Mouse (Mus musculus): ENCODE measurements around the gene Pnmal1. TPM values are rescaled to one million over a fixed set of nuclear protein-coding genes. Genes with fewer than 3 reads are reported as not detected.

Gene Pnmal1
- total and polyA plus RNA-seq, 2 experiments from 2014 or later, result 41.2 to 65.2 TPM

DNA sequence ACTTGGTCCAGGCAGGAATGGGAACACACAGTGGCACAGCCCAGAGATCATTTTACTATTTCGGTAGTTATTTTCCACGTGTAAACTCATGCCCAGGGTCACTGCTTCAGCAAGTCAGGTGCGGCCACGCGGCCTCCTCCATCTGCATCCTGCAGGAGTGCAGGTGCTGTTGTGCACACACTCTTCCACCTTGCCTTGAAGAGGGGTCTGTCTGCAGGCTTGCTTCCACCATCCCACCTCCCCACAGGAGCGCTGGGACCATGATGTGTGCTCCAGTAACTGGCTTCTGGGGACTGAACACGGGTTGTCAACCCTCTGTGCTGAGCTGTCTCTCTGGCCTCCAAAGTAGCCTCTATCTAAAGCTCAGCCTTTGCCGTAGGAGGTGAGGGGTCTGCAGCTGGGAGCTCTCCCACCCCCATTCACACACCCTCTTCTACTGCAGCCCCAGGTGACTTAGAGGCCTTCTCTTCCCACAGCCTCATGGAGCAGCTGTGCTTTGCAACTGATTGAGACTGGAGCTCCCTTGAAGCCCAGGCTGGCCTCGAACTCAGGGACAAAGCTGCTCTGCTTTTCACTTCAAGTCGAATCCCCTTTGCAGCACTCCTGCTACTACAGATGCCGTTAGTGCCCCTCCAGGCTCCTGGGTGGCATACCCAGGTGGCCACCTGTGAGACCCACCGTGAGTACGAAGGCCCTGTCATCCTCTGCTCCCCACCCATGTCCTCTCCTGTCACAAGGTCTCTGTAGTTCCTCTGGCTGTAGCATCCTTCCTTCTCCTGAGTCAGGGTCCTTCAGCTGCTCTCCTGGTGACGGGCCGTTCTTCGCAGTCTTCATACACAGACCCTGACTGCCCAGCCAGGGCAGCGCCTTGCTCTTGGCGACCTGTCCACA is 44.8 kb upstream of the Pnmal1 start:
- Histone ChIP-seq H3K27me3 (ENCODE audit: insufficient read depth, low read length) (no peaks in the 10 kb centered on the region), H3K27ac (ENCODE audit: low read depth, low read length) (0 out of 2 replicates have a peak overlapping the region, but pooled peaks have one; percentile 18), H3K4me1 (ENCODE audit: insufficient read depth, low read length) (0 out of 2 replicates have a peak, but pooled peaks cover 4% of the 10 kb centered on the region), H3K4me3 (ENCODE audit: low read depth, low read length) (no peak overlapping the region), H3K36me3 (ENCODE audit: insufficient read depth, low read length) (peaks cover 47% of the 10 kb centered on the region), H3K4me2 (ENCODE audit: low read depth, low read length, poor library complexity, severe bottlenecking) (no peak overlapping the region), H3K9me3 (ENCODE audit: low read length) (no peaks in the 10 kb centered on the region), H3K9ac (replicated peaks; ENCODE audit: low read length, poor library complexity, severe bottlenecking) (no peak overlapping the region)
- 87% methylated on average over 18 of the region's 18 CpGs for WGBS
- 0 out of 2 replicates have a peak, but pooled peaks have one; percentile 0 for ATAC-seq (ENCODE audit: low FRiP score)
- TF ChIP-seq CTCF (IDR thresholded peaks at IDR 0.05), result no peak
- no peak for DNase-seq (ENCODE audit: low spot score)

DNA sequence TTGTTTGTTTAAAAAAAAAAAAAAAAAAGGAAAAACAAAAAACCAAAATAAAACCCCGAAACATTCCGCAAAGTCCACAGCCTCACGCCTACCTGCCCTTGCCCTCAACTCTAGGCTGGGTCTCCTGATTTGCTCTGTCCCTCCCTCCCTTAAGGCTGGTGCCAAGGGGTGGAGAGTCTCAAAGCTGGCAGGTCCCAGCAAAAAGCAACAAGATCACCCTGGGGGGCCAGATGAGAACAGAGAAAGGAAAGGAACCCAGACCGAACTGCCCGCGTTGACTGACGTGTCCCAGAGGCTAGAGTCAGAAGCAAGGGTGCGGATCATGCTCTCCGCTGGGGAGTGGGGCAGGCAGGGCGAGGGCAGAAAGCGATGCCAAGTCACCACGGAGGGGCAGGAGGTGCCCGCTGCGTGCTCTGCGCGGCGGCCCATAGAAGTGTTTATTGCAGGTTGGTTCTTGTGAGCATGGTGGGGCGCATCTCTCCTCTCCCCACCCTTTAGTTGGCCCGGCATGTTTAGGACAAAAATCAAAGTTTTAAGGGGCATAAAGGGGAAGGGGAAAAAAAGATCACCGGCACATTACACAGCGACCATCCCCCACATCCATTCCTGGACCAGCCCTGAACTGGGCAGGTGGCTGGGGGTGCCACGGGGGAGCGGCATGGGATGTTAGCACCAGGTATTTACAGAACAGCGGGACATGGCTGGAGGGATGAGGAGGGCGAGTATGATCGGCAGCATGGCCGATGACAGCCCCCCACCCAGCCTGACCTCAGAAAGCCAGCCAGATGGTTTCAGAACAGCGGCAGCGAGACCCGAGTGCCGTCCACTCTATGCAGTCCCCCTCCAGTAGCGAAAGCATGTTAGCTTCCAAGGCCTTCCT is 43.8 kb upstream of the Pnmal1 start:
- H3K36me3 ChIP-seq (ENCODE audit: insufficient read depth, low read length), result peaks cover 47% of the 10 kb centered on the region
- 89% methylated on average over 32 of the region's 32 CpGs for WGBS
- no peak for ATAC-seq (ENCODE audit: low FRiP score)

GRCm38 (mm10) chr7:16916342-16917265 is 42.9 kb upstream of the Pnmal1 start:
- DNase-seq (ENCODE audit: low spot score) (no peak), ATAC-seq (ENCODE audit: low FRiP score) (no peak)
- no peaks in the 10 kb centered on the region for H3K27me3 ChIP-seq (ENCODE audit: insufficient read depth, low read length)
- 84% methylated on average over 30 of the region's 30 CpGs for WGBS
- peak; percentile 11; the same call in 1 of the 2 replicates for TF ChIP-seq CTCF (IDR thresholded peaks at IDR 0.05)
- no peak overlapping the region; the same call in 1 of the 2 replicates for H3K9ac ChIP-seq (replicated peaks; ENCODE audit: low read length, poor library complexity, severe bottlenecking)
- peaks cover 47% of the 10 kb centered on the region for H3K36me3 ChIP-seq (ENCODE audit: insufficient read depth, low read length)
- H3K4me3 ChIP-seq (ENCODE audit: low read depth, low read length), result no peak overlapping the region
- 0 out of 2 replicates have a peak overlapping the region, but pooled peaks have one; percentile 32 for H3K27ac ChIP-seq (ENCODE audit: low read depth, low read length)
- no peaks in the 10 kb centered on the region for H3K9me3 ChIP-seq (ENCODE audit: low read length)
- peaks cover 9% of the 10 kb centered on the region; the same call in 1 of the 2 replicates for H3K4me1 ChIP-seq (ENCODE audit: insufficient read depth, low read length)
- no peak overlapping the region for H3K4me2 ChIP-seq (ENCODE audit: low read depth, low read length, poor library complexity, severe bottlenecking)

More for the DNA sequence above, 43.8 kb upstream of the Pnmal1 start:
- DNase-seq (ENCODE audit: low spot score), result no peak
- Histone ChIP-seq H3K4me2 (ENCODE audit: low read depth, low read length, poor library complexity, severe bottlenecking) (no peak overlapping the region), H3K9me3 (ENCODE audit: low read length) (no peaks in the 10 kb centered on the region), H3K27me3 (ENCODE audit: insufficient read depth, low read length) (no peaks in the 10 kb centered on the region), H3K4me3 (ENCODE audit: low read depth, low read length) (no peak overlapping the region), H3K9ac (replicated peaks; ENCODE audit: low read length, poor library complexity, severe bottlenecking) (no peak overlapping the region), H3K27ac (ENCODE audit: low read depth, low read length) (no peak overlapping the region), H3K4me1 (ENCODE audit: insufficient read depth, low read length) (peaks cover 9% of the 10 kb centered on the region; the same call in 1 of the 2 replicates)
- TF ChIP-seq CTCF (IDR thresholded peaks at IDR 0.05), result no peak

DNA sequence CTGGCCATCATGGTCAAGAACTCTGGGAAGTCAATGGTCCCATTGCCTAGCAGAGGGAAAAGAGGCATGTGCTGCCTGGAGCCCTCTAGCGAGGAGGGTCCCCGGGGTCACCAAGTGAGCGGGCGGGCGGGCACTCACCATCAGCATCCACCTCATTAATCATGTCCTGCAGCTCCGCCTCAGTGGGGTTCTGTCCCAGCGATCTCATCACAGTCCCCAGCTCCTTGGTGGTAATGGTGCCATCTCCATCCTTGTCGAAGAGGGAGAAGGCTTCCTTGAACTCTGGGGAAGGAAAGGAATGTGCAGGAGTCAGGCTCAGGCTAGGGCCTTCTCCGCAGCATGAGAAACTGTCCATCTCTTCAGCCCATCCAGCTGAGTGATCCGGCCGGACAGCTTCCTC is 42.0 kb upstream of the Pnmal1 start:
- Histone ChIP-seq H3K4me2 (ENCODE audit: low read depth, low read length, poor library complexity, severe bottlenecking) (no peak overlapping the region), H3K4me1 (ENCODE audit: insufficient read depth, low read length) (peaks cover 9% of the 10 kb centered on the region; the same call in 1 of the 2 replicates), H3K27me3 (ENCODE audit: insufficient read depth, low read length) (no peaks in the 10 kb centered on the region), H3K9ac (replicated peaks; ENCODE audit: low read length, poor library complexity, severe bottlenecking) (no peak overlapping the region), H3K27ac (ENCODE audit: low read depth, low read length) (no peak overlapping the region), H3K36me3 (ENCODE audit: insufficient read depth, low read length) (peaks cover 47% of the 10 kb centered on the region), H3K9me3 (ENCODE audit: low read length) (no peaks in the 10 kb centered on the region), H3K4me3 (ENCODE audit: low read depth, low read length) (no peak overlapping the region)
- TF ChIP-seq CTCF (IDR thresholded peaks at IDR 0.05), result no peak; the same call in 1 of the 2 replicates
- DNase-seq (ENCODE audit: low spot score), result no peak
- no peak for ATAC-seq (ENCODE audit: low FRiP score)
- WGBS, result 86% methylated on average over 11 of the region's 11 CpGs

- no peak for TF ChIP-seq CTCF (IDR thresholded peaks at IDR 0.05)
- Histone ChIP-seq H3K4me2 (ENCODE audit: low read depth, low read length, poor library complexity, severe bottlenecking) (no peak overlapping the region), H3K4me1 (ENCODE audit: insufficient read depth, low read length) (peaks cover 9% of the 10 kb centered on the region; the same call in 1 of the 2 replicates), H3K27me3 (ENCODE audit: insufficient read depth, low read length) (no peaks in the 10 kb centered on the region), H3K27ac (ENCODE audit: low read depth, low read length) (no peak overlapping the region), H3K36me3 (ENCODE audit: insufficient read depth, low read length) (peaks cover 47% of the 10 kb centered on the region), H3K9me3 (ENCODE audit: low read length) (no peaks in the 10 kb centered on the region), H3K4me3 (ENCODE audit: low read depth, low read length) (no peak overlapping the region), H3K9ac (replicated peaks; ENCODE audit: low read length, poor library complexity, severe bottlenecking) (no peak overlapping the region)
- ATAC-seq (ENCODE audit: low FRiP score) (no peak), DNase-seq (ENCODE audit: low spot score) (peak; percentile 62)
- 69% methylated on average over 9 of the region's 9 CpGs for WGBS
Observed at GRCm38 (mm10) chr7:16918014-16918413, 41.5 kb upstream of the Pnmal1 start.
